Mouse (Mus musculus) lung, postnatal 14 days (tissue): ENCODE measurements around the gene S100pbp.

Source experiments
- DNase-seq: peaks from one replicate; pipeline ENCODE4 v3.0.0; 2021

The S100pbp gene

DNA sequence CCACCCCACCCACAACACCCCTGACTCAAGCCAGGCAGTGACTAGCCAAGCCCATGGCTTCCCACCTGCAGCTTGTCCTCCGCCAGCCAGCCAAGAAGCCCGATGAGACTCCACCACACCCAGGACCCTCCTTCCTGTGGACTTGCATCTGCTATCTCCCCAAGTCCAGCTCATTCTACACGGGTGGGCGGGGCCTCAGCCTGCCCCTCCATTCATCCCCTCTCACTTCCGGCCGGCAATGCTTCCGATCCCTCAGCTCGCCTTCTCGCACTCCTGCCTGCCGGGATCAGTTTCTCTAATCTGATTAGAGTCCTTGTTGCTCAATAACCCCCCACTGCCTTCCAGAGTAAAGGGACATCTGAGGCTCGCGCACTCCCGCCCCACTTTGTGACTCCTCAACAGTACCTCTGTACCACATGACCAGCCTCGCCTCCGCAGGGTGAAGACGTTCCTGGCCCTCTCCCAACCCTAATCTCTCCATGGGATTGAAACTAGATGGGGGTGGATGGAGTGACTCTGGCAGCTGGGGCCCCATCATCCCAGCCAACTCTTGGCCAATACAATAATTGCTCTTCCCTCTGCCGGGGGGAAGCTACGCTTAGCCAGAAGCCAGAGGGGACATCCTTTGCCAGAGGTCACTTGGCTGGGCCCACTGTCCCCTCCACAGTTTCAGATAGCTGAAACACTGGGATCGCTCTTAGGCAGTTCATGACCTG, 63.6 kb downstream of the S100pbp start:
- DNase-seq, result peak; percentile 35

DNA sequence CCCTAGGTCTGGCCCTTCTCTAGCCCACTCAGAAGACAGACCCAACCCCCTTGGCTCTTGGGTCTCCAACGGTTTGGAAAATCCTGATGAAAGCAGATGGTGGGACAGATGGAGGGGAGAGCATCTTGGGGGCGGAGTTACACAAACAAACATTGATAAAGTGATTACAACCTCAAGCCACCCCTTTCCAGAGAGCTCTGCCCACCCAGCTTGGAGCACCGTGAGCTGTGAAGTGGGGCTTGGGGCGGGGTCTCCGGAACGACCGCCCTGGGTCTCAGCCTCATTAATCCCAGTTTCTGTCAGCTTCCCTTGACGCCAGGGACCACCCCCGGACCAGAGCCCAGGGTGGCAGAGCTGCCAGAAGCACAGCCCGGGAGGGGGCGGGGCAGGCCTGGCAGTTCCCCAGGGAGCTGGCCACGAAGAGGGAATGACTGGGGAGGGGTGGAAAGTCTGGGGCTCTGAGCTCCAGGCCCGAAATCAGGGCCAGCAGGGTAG, 64.8 kb downstream of the S100pbp start:
- DNase-seq, result no peak

DNA sequence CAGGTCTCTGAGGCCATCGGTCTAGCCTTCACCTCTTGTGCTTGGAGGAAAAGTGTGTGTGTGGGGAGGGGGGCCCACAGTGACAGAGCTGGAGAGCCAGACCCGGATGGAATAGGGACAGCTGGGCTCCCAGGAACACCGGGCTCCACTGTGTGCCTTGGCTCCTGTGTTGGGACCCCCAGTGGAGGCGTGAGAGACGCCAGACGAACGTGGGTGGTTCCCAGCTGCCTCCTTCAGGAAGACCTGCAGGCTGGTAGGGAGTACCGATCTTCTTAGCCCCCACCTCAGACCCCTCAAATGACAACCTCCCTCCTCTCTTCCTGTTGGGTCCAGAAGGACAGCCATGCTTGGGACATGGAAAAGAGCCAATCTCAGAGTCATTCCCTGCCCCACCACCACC, 66.8 kb downstream of the S100pbp start:
- DNase-seq, result no peak

DNA sequence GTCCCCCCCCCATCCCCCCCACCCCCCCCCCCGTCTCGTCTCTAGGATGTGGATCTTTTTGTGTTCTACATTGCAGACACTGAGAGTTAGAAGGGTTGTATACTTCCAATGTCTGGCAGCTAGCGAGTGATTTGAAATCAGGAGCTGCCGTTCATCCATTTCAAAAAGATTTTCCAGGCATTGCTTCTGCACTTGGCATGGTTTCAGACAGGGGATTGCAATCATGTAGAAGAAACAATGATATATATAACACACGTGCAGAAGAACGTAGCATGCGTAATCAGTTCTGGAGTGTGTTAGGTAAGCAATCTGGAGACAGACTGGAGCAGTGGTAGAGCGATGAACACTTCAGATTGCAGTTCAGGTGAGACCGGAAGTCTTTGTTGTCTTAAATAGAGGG, 67.4 kb downstream of the S100pbp start:
- no peak for DNase-seq

DNA sequence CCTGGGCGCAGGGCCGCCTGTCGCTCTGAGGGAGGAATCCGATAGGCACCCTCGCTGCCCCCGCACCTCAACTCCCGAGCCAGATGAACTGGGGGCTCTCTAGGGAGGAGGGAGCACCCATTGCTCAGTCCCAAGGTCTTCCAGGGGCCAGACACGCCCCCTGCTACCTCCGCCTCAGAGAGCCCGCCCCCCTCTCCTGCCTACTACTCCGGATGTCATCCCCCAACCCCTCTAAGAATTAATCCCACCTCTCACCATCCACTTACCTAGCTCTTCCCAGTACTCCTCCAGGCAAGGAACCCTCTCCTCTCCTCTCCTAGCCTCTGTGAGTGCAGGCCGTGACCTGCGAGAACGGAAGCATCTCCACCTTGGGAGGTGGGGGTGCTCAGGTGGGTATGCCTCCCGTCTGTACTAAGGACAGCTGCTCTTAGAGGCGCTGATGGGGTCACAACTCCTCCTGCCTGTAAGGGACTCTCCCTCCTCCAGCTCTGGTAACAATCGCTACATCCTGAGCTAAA, 67.9 kb downstream of the S100pbp start, which contains the start of gene Hpca:
Gene Hpca, minus strand, starts transcription at position 468 of the 518 bp plus-strand sequence.
- DNase-seq, result no peak

DNA sequence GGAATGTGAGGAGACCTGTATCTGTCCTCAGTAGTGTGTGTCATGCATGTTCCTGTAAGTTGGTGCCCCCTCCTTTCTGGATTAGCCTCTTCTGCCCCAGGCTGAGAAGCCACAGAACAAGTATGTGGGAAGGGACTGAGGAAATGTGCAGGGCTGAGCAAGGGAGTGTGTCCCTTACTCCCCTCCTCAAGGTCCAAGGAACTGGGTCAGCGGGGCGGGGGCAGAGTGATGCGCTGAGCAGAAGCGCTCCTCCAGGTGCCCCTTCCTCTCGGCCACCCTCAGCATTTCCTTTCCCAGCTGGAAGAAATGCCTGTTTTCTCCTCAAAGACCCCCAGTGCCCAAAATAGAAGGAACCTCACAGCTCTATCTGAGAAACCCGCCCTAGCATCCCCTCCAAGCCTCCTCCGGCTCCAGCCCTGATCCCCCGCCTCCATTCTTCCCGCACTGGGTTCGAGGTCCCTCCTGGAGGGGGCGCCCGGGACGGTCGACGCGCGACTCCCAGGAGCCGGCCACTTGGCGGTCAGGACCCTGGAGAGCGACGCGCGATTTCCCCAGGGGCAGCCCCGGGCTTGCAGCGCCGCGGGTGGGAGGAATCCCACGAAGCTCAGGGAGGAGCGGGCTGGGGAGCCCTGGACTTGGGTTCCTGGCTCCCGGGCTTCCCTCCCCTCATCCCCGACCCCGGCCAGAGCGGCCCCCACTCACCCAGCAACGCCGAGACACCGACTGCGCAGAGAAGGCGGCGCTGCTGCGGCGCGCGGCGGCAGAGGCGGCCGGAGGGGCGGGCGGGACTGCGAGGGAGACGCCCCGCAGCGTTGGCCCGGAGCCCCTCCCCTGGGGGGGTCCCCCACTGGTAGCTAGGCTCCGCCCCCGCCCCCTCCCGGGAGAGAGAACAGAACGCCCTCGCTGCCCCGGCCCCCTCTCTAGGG, 68.7 kb downstream of the S100pbp start:
- DNase-seq, result peak; percentile 81

DNA sequence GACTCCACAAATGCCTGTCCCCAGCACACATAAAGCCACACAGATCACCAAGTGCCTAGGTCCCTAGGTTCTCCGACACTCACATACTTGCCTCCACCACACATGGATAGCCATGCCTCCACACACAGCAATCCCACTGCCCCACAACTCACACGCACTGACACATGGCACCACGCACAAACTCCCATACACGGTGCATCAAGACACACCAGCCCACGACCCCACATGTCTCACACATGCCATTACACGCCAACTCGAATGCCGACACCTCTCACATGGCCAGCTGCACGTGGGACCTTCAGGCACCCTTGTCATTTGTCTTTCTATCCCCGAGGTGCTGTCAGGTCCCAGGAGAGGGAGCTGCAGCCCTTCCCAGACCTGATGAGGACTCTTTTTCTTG, 69.8 kb downstream of the S100pbp start:
- no peak for DNase-seq

DNA sequence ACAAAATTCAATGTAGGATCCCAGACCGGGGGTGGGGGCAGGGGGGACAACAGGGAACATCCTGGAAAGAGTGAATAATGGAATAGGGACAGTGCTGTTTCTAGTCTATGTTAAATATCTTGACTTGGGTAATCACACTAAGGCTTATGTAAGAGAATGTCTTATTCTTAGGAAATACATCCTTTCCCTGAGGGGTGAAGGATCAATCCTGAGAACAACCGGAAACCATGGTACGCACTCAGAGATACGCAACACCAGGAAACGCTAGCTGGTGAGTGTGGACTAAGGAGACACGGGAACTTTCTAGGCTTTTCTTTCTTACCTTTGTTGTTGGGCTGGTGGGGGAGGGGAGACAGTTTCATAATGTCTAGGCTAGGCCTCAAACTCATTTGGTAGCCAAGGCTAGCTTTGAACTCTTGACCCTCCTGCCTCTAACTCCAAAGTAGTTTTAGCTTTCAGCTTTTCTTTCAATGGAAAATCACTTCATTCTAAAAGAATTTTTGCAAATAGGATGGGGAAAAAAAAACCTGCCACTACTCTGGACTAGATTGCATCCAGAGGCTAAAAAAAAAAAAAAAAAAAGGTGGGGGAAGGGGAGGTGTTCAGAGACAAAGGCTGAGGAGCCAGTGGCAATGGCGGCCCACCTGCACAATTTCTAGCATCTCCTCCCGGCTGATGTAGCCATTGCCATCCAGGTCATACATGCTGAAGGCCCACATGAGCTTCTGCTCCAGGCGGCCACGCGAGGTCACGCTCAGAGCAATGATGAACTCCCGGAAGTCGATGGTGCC, 71.6 kb downstream of the S100pbp start:
- no peak for DNase-seq

DNA sequence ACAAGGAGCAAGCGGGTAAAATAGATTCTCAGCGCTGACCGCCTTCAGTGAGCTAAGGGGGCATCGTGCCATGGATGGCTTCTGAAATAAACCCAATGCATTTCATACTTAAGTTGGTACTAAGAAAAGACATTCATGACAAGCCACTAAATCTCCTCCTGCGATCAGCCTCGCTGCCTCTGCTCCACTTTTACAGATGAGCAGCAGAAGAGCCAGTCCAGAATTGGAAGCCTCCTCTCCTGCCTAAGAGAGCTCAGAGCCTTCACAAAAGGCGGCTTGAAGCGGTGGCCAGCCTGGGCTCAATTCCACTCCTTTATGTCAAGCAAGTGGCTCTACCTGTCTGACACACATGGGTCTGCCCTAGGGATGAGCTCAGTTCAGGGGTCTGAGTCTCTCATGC, 72.8 kb downstream of the S100pbp start:
- DNase-seq, result no peak

DNA sequence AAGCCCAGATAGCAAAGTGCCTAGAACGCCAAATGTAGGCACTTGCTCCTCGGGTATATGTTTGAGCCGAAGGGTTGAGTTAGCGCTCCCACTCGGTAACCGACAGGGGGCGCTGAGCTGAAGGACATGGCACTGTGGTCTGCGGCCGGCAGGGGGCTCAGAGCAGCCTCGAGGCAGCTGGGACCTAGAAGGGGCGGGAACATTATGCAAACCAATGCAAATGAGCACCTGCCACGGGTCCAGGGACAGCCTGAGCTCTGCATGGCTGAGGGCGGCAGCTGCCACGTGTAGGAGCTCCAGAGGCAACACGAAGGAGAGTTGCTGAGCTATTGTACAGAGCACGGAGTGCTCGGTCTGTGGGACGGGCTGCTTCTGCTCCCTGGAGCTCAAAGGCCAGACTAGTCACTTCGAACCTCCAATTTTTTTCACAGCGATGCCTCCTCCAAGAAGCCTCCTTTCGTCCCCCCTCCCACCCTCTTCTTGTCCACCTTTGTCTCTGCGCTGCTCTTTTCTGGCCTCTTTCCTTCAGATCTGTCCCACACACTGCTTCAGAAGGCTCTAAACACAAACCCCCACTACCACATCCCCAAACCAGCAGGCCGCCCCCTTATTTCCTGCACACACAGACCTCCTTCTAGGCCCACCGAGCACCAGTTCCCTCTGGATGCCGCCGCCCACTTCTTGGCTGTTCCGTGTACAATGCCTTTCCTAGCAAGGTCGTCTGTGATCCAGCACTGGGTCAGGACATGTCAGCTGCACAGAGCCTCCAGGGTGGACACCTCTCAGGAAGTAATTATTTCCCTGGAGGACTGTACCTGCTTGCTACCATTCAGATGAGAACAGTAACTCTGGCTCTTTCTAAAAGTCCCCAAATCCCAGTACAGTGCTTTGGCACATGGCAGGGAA, 76.2 kb downstream of the S100pbp start:
- peak; percentile 62 for DNase-seq

DNA sequence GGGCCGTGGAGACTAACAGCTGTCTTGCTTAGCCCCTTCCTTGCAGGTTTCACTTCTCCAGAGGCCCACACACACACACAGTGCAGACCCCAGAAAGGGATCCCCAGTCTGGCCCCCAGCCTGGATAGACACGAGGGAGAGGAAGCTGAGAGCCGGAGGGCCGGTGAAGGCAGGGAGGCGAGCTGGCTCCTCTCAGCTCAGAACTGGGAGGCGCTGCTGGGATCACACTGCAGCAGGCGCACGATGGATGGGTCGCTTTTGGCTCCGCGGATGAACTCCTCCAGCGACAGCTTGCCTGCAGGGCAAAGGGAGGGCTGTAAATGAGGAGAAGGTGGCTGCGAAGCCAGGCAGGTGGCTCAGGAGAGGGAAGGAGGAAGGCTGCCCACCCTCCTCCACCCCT, 77.3 kb downstream of the S100pbp start:
- no peak for DNase-seq

DNA sequence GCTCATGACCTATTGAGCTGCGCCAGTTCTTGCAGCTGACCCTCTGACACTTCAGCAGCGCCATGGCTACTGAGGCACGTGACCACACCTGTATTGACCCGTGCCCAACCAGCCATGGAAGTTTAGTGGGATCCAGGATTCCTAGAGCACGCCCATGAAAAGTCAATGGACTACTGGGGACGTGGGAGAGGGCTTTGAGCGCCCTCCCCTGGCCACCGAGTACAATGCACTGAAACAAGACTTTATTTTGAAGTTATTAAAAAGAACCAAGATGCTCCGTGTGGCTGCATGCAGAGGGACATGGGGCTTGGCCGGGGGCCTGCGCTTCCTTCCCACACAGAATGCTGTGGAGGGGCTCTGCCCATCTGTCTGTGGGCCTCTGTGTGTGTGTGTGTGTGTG, 78.2 kb downstream of the S100pbp start:
- DNase-seq, result no peak

DNA sequence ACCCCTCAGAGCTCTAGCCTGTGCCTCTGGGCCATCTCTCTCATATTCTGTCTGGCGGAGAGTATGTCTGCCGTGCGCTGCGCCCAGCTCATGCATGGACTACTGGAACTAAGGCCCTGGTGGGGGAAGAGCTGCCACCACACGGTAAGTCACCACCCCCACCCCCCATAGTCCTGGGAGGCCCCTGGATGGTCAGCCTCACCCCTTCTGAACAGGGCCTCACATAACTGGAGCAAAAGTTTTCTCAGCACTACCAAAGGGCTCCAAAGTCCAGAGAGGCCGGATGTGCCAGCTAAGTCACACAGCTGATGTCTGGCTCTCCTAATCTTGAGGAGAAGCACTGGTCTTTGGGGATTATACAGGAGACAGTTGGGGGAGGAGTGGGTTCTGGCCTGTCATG, 78.7 kb downstream of the S100pbp start:
- no peak for DNase-seq

DNA sequence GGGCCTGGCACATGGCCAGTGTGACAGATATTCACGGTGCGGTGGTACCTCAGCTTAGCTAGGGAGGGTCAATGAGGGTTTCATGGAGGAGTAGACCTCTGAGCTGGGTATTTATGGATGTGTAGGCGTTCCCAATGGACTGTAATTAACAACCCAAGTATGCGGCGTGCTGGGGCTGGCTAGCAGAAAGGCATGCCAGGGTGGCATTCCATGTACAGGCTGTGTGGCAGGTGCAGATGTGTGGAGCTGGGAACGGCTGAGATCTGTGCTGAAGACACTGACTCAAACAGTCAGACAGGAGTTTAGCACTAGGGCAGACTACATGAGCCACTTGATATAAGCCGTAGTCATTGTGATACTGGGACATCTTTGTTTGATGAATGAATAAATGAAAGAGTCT, 80.9 kb downstream of the S100pbp start:
- DNase-seq, result no peak

DNA sequence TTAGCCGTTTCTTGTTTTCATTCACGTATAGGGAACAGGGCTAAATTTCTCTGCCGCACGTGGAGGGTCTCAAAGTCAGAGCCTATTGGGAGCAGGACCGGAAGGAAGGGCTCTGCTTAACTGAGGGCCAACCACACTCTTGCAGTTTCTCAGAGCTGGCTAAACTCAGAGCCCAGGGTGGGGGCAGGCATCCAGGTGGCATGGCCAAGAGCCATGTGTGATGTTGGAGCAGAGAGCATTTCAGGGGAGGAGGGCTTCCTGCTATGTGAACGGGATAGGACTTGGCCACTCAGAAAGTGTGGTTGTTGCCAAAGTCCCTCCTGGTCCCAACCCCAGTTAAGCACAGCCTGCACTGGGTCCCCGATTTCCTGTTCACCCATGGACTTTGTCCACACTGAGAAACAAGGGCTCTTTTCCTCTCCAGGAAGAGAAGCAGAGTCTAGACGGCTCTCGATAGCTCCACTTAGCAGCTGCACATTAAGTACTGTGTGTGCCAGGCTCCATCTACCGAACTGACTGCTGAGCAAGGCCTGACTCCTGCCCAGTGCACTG, 82.1 kb downstream of the S100pbp start:
- no peak for DNase-seq

DNA sequence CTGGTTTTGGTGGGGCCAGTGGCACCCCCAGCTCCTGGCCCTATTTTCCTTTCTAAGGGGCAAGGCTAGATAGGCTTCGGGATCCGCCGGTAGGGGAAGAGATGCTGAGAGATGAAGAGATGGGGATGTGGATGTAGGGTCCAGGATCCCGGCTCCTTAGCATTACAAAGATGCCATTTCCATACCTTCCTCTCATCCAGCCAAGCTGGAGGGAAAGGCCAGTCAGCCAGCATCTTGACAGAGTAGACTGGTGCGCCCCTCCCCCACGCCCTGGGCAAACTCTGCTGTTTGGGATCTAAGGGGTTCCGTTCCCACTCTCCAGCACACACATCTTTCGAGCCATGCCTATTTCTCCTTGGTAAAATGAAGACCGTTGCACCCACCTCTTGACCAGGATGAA, 83.5 kb downstream of the S100pbp start:
- DNase-seq, result no peak

DNA sequence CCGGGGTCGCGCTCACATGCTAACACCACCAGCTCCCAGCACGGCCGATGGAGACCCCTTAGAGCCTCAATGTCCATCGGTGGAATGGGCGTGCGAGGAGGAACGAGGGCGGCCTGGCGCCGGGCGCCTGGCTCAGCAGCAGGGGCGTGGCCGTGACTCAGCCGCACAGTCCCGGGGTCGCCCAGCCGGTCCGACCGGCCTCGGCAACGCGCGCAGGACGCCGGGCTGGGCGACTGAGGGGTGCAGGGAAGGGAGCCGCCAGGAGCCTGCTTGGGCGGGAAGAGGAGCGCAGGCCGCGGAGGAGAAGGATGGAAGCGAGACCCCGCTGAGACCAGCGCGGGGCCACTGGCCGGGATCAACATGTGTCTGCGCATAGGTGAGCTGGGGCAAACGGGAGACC, 84.2 kb downstream of the S100pbp start, which contains the start of gene Tmem54:
Gene Tmem54, plus strand, starts transcription at position 193 of the 400 bp plus-strand sequence.
- peak; percentile 37 for DNase-seq

DNA sequence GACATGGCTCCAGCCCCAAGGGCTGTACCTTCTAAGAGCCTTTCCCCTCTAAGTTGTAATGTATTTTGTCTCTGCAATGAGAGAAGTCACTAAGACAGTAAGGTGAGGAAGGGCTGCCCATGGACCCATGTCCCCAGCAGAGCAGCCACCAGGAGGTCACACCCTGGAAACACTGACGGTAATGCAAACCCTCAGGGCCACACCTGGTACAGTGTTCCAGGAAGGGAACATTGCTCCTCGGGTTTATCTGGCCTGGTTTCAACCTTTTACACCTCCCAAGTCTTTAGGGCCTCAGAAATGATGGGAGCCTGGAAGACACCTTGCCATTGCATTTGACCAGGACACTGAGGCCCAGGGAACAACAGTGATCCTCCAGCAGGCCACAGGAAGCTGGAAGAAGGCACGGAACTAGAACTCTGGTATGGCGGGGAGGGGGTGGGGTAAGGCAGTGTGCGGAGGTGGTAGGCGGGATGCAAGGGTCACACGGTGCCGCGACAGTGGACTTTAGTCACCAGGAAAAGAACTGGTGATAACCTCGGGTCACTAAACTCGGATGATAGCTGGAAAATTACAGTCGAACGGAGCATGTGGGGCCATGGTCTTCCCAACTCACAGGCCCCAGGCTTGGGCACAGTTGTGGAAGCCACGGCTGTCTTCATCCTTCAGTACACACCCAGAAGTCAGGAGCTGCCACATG, 87.2 kb downstream of the S100pbp start:
- no peak for DNase-seq
